Mouse (Mus musculus) embryonic facial prominence, embryonic 12.5 days (tissue): ENCODE measurements at regions not wholly inside any gene's neighbourhood (a gene's known extent, or its start where the extent isn't known, plus 50 kb on each side); places are given as distances from the start of the nearest gene placed in this dataset.

Experiments
- ATAC-seq: fragments of 200-750 bp; cut with Nextera tagmentation; 2 replicates; pipeline ENCODE4 v1.8.0; 2017; ENCODE audit not compliant: insufficient number of reproducible peaks, insufficient read depth, low FRiP score, low TSS enrichment
- H3K27ac ChIP-seq: fragments of 300-500 bp; sonication (generic); 2 replicates; pipeline ENCODE4 v1.5.1; 2016; ENCODE audit warnings: mild to moderate bottlenecking
- H3K27me3 ChIP-seq: fragments of 300-500 bp; sonication (generic); 2 replicates; pipeline ENCODE4 v1.6.1; 2016; ENCODE audit warnings: mild to moderate bottlenecking, moderate library complexity
- H3K36me3 ChIP-seq: fragments of 300-500 bp; sonication (generic); 2 replicates; pipeline ENCODE4 v1.6.1; 2016; ENCODE audit warnings: mild to moderate bottlenecking
- H3K4me1 ChIP-seq: fragments of 300-500 bp; sonication (generic); 2 replicates; pipeline ENCODE4 v1.6.1; 2016
- H3K4me2 ChIP-seq: fragments of 300-500 bp; sonication (generic); replicated peaks from 2 replicates; pipeline ENCODE4 v1.6.1; 2016; ENCODE audit warnings: mild to moderate bottlenecking, moderate library complexity
- H3K4me3 ChIP-seq: fragments of 300-500 bp; sonication (generic); 2 replicates; pipeline ENCODE4 v1.5.1; 2016; ENCODE audit warnings: mild to moderate bottlenecking
- H3K9ac ChIP-seq: fragments of 300-500 bp; sonication (generic); 2 replicates; pipeline ENCODE4 v1.6.1; 2016; ENCODE audit warnings: mild to moderate bottlenecking, moderate library complexity
- H3K9me3 ChIP-seq: fragments of 300-500 bp; sonication (generic); 2 replicates; pipeline ENCODE4 v1.6.1; 2016; ENCODE audit warnings: mild to moderate bottlenecking, moderate library complexity
- WGBS: fragments of 180-500 bp; shearing (Covaris S2); methylation state at CpG from one replicate; pipeline ENCODE4 v1.1.7; 2016; 5-methylcytosine and 5-hydroxymethylcytosine counted together

- Histone ChIP-seq H3K4me3 (no peak overlapping the region), H3K4me2 (no peak overlapping the region), H3K27me3 (no peaks in the 10 kb centered on the region), H3K36me3 (no peaks in the 10 kb centered on the region), H3K4me1 (0 out of 2 replicates have a peak, but pooled peaks cover 4% of the 10 kb centered on the region), H3K9ac (no peak overlapping the region), H3K27ac (no peak overlapping the region; the same call in 1 of the 2 replicates), H3K9me3 (no peaks in the 10 kb centered on the region)
- WGBS: 50% methylated on average over 10 of the region's 10 CpGs
- no peak for ATAC-seq
Observed at GRCm38 (mm10) chr6:116848538-116849093, 131.9 kb upstream of the Tmem72 start.

DNA sequence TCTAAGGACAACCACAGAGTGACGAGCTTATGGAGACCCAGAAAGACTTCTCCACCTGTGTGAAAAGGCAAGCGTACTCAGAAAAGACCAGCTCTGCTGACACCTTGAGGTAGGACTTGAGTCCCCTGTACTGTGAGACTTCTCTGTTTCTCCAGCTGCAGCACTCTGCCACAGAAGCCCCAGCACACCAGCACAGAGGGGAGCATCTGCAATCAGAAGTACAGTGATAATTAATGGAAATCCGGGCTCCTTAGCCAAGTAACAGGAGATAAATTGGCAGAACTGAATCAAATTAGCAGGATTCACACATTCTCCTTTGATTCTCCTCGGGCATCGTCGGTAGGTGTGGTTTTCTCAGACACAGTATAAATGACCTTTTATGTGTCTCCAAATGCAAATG, 137.3 kb upstream of the Tmem72 start:
- H3K9ac ChIP-seq: no peak overlapping the region
- H3K4me3 ChIP-seq: no peak overlapping the region
- H3K9me3 ChIP-seq: no peaks in the 10 kb centered on the region
- H3K27ac ChIP-seq: no peak overlapping the region
- ATAC-seq: no peak
- H3K4me1 ChIP-seq: peaks cover 3% of the 10 kb centered on the region; the same call in 1 of the 2 replicates
- H3K4me2 ChIP-seq: no peak overlapping the region
- H3K27me3 ChIP-seq: no peaks in the 10 kb centered on the region
- 71% methylated on average over 6 of the region's 6 CpGs for WGBS
- H3K36me3 ChIP-seq: no peaks in the 10 kb centered on the region

DNA sequence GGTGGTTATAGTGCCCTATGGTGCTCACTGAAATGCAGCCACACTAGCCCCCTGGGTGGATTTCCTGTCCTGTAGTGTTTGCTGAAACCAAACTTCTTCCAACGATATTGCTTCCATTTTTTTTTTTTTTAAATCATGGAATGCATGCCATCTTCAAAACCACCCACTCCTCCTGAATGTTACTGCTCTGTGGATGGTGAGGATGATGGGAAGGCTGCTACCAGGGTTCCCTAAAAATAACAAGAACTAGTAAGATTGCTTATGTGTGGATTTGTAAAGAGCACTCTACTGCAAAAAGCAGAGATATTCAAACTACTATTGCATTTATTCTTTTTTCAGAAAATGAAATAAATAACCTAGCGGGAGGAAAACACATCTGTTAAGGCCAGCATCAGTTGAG, 139.4 kb upstream of the Tmem72 start:
- no peaks in the 10 kb centered on the region for H3K27me3 ChIP-seq
- no peaks in the 10 kb centered on the region for H3K36me3 ChIP-seq
- H3K4me1 ChIP-seq: peaks cover 3% of the 10 kb centered on the region; the same call in 1 of the 2 replicates
- 82% methylated on average over 2 of the region's 2 CpGs for WGBS
- no peak overlapping the region for H3K4me3 ChIP-seq
- ATAC-seq: no peak
- no peaks in the 10 kb centered on the region for H3K9me3 ChIP-seq
- H3K9ac ChIP-seq: no peak overlapping the region
- no peak overlapping the region for H3K4me2 ChIP-seq
- no peak overlapping the region for H3K27ac ChIP-seq

DNA sequence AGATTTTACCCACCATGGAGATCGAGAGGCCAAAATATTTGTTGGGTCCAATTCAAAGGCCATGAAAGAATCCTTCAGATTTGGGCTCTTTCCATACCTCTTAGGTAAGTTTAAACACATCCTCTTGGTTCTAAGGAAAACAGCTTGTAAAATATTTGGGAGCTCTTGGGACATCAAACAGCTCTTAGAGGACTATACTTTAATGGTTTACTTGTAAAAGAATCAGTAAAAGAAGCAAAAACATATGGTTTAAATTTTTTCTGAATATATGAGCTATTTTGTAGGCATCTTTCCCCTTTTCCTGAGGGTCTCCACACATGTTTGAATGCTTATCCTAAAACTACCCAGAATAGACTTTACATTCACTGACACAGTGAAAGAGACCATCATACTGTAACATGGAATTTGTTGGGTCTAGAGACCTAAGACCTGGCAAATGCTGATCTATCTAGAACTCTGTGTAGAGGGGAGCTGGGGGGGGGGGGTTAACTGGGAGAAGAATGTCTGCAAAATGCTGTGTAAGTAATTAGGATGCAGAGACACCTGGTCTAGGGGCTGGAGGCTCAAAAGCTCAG, 140.3 kb upstream of the Tmem72 start:
- Histone ChIP-seq H3K4me3 (no peak overlapping the region), H3K27me3 (no peaks in the 10 kb centered on the region), H3K4me2 (no peak overlapping the region), H3K4me1 (peaks cover 3% of the 10 kb centered on the region; the same call in 1 of the 2 replicates), H3K36me3 (no peaks in the 10 kb centered on the region), H3K27ac (0 out of 2 replicates have a peak overlapping the region, but pooled peaks have one; percentile 30), H3K9ac (no peak overlapping the region), H3K9me3 (no peaks in the 10 kb centered on the region)
- WGBS: 87% methylated on average over 1 of the region's 1 CpGs
- no peak for ATAC-seq

- Histone ChIP-seq H3K27ac (no peak overlapping the region), H3K4me2 (no peak overlapping the region), H3K9ac (no peak overlapping the region), H3K4me3 (no peak overlapping the region), H3K4me1 (no peaks in the 10 kb centered on the region), H3K36me3 (no peaks in the 10 kb centered on the region), H3K9me3 (no peaks in the 10 kb centered on the region), H3K27me3 (no peaks in the 10 kb centered on the region)
- WGBS: 36% methylated on average over 2 of the region's 2 CpGs
- no peak for ATAC-seq
Observed at GRCm38 (mm10) chr6:116863130-116863529, 146.4 kb upstream of the Tmem72 start.

- H3K4me1 ChIP-seq: no peaks in the 10 kb centered on the region
- H3K27ac ChIP-seq: no peak overlapping the region
- H3K4me2 ChIP-seq: no peak overlapping the region
- WGBS: 76% methylated on average over 2 of the region's 2 CpGs
- no peaks in the 10 kb centered on the region for H3K36me3 ChIP-seq
- ATAC-seq: no peak
- H3K27me3 ChIP-seq: no peaks in the 10 kb centered on the region
- H3K9ac ChIP-seq: no peak overlapping the region
- no peaks in the 10 kb centered on the region for H3K9me3 ChIP-seq
- H3K4me3 ChIP-seq: no peak overlapping the region
Observed at GRCm38 (mm10) chr6:116863626-116864025, 146.9 kb upstream of the Tmem72 start.

DNA sequence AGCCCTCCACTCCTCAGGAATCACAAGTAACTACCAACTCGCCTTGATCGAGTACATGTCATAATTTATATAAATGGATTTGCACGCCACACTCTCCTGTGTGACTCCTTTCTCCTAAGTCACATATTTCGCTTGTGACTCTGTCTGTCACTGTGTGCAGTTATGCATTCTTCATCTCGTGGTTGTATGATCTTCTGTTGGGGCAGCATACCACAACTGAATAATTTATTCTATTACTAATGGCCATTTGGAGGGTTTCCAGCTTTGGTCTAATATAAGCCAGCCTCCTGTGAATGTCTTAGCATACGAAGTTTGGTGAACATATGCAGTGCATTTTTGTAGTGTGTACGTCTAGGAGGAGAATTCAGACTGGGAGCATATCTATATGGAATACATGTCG, 176.6 kb upstream of the Tmem72 start:
- WGBS: 67% methylated on average over 8 of the region's 8 CpGs
- no peak for ATAC-seq
- Histone ChIP-seq H3K9me3 (no peaks in the 10 kb centered on the region), H3K4me2 (no peak overlapping the region), H3K9ac (no peak overlapping the region), H3K27ac (no peak overlapping the region), H3K4me3 (no peak overlapping the region), H3K36me3 (no peaks in the 10 kb centered on the region), H3K27me3 (no peaks in the 10 kb centered on the region), H3K4me1 (peaks cover 15% of the 10 kb centered on the region; the same call in 1 of the 2 replicates)

DNA sequence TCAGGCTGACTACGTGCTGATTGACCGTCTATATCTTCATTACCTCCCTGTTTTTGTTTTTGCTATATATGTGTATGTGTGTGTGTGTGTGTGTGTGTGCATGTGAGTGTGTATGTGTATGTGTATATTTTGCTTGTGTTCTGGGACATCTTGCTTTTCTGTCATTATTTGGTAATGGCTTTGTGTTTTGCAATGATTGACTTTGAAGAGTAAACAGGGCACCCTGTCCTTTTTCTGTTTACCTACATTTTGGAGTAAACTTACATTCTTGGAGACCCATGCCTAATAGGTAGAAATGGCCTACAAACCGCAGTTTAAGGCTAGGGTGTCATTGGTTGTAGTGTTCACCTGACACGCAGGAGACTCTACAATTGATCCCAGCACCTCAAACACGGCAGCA, 177.5 kb upstream of the Tmem72 start:
- 91% methylated on average over 5 of the region's 5 CpGs for WGBS
- Histone ChIP-seq H3K36me3 (no peaks in the 10 kb centered on the region), H3K27me3 (no peaks in the 10 kb centered on the region), H3K4me3 (no peak overlapping the region), H3K4me1 (peaks cover 15% of the 10 kb centered on the region; the same call in 1 of the 2 replicates), H3K4me2 (no peak overlapping the region), H3K9me3 (no peaks in the 10 kb centered on the region), H3K27ac (peak overlapping the region; percentile 54; the same call in 1 of the 2 replicates), H3K9ac (no peak overlapping the region)
- ATAC-seq: no peak

DNA sequence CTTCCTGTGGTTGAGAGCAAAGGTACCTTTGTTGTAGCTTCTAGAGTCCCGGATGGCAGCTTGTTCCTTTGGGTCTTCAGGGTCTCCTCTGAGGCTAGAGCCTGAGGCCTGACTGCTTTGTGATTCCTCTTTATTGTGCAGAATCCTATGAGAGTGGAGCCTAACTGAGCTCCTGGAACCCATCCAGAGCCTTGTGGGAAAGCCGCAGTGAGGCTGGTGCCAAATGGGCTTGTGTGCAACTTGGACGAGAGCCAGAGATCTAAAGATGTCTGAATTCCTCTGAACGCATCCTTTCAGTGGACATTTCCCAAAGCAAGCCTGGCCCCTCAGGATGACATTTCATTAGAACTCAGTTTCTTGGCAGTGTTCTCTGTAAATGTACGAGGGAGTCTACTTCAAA, 178.4 kb upstream of the Tmem72 start:
- no peak overlapping the region for H3K4me2 ChIP-seq
- 47% methylated on average over 5 of the region's 5 CpGs for WGBS
- H3K36me3 ChIP-seq: no peaks in the 10 kb centered on the region
- H3K9ac ChIP-seq: no peak overlapping the region
- H3K4me3 ChIP-seq: no peak overlapping the region
- H3K27ac ChIP-seq: peak overlapping the region; percentile 54
- H3K27me3 ChIP-seq: no peaks in the 10 kb centered on the region
- H3K9me3 ChIP-seq: no peaks in the 10 kb centered on the region
- H3K4me1 ChIP-seq: peaks cover 15% of the 10 kb centered on the region; the same call in 1 of the 2 replicates
- no peak for ATAC-seq

DNA sequence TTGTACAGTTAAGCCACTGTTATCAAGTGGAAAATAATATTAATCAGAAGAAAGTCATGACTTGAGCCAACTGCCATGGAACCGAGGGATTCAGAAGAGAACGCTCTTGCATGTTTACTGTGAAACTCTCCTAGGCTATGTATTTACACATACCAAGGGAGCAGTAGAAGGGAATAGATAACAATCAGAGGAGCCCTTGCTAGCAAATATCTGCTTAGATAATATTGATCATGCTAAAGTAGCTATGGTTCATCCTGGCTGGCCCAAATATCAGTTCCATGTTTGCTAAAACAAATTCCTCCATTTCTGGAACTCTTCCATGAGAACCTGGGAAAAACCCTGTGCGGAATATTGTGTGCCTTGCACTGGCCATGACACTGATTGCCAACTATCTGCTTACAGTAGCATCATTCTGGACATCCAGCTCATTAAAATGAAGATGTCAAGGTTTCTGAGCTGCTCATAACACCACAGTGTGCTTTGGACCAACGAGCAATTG, 179.5 kb upstream of the Tmem72 start:
- ATAC-seq: no peak
- WGBS: 85% methylated on average over 4 of the region's 4 CpGs
- no peaks in the 10 kb centered on the region for H3K9me3 ChIP-seq
- no peaks in the 10 kb centered on the region for H3K27me3 ChIP-seq
- peaks cover 15% of the 10 kb centered on the region; the same call in 1 of the 2 replicates for H3K4me1 ChIP-seq
- no peaks in the 10 kb centered on the region for H3K36me3 ChIP-seq
- H3K4me2 ChIP-seq: no peak overlapping the region
- H3K9ac ChIP-seq: no peak overlapping the region
- H3K27ac ChIP-seq: no peak overlapping the region
- no peak overlapping the region for H3K4me3 ChIP-seq

DNA sequence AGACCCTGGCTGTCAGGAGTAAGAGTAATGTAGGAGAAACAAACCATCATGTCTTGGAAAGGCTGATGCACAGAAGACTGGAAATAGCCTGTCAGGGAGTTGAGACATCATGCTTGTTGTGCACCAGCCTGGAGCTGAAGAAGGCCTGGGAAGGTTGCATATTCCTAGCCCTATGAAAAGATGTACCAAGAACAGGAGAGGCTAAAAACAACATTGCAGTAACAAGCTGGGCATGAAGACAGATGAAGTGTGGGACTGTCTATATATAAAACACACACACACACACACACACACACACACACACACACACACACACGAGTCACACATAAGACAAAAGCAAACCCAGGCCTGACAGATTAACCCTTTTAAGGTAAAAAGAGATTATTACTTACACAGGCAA, 185.1 kb upstream of the Tmem72 start:
- H3K4me1 ChIP-seq: no peaks in the 10 kb centered on the region
- no peaks in the 10 kb centered on the region for H3K27me3 ChIP-seq
- no peak overlapping the region for H3K9ac ChIP-seq
- no peaks in the 10 kb centered on the region for H3K36me3 ChIP-seq
- 33% methylated on average over 1 of the region's 1 CpGs for WGBS
- no peaks in the 10 kb centered on the region for H3K9me3 ChIP-seq
- H3K4me2 ChIP-seq: no peak overlapping the region
- no peak overlapping the region for H3K27ac ChIP-seq
- no peak overlapping the region for H3K4me3 ChIP-seq
- ATAC-seq: no peak

- Histone ChIP-seq H3K4me3 (no peak overlapping the region), H3K27me3 (no peaks in the 10 kb centered on the region), H3K9ac (no peak overlapping the region), H3K27ac (no peak overlapping the region), H3K4me2 (no peak overlapping the region), H3K9me3 (no peaks in the 10 kb centered on the region), H3K4me1 (no peaks in the 10 kb centered on the region), H3K36me3 (no peaks in the 10 kb centered on the region)
- WGBS: 69% methylated on average over 3 of the region's 3 CpGs
- no peak for ATAC-seq
Observed at GRCm38 (mm10) chr6:116902371-116902770, 185.7 kb upstream of the Tmem72 start.
